Mouse (Mus musculus) lung, adult 2 months (tissue): ENCODE results near the gene Itgb2.

ENCODE experiments used
- CTCF ChIP-seq: fragments of 200-500 bp; IDR thresholded peaks from 2 replicates; pipeline ENCODE4 v1.5.1; 2011; ENCODE audit warnings: mild to moderate bottlenecking, low read length, control low read depth; ENCODE audit not compliant: insufficient read depth
- POLR2A ChIP-seq: fragments of 200-500 bp; IDR thresholded peaks from 2 replicates; pipeline ENCODE4 v1.6.1; 2011; ENCODE audit warnings: low read depth, mild to moderate bottlenecking, control low read depth, low read length, borderline replicate concordance; ENCODE audit errors: extremely low read depth

- TF ChIP-seq CTCF = no peak
- no peak for TF ChIP-seq POLR2A
Measured at GRCm38 (mm10) chr10:77608589-77608988, 78.5 kb downstream of the Itgb2 start.
